8 mouse cellular contexts compared by ENCODE assay signal in genomic region chr5:143253881-143254486, GRCm38 (mm10). TPM values are rescaled to one million over a fixed set of nuclear protein-coding genes. Genes with fewer than 3 reads are reported as not detected.
DNase-seq lines count a peak whose midpoint lies in the region; ATAC-seq and TF ChIP-seq lines count a peak whose summit lies in the region.

No protein-coding gene starts in this region.

- no peaks in the 10 kb centered on the region for H3K9me3 ChIP-seq in forebrain, postnatal 0 days (ENCODE audit: low read length)
- H3K9me3 ChIP-seq in liver, postnatal 0 days (ENCODE audit: low read length): no peaks in the 10 kb centered on the region

- TF ChIP-seq EP300 in liver, postnatal 0 days (IDR thresholded peaks at IDR 0.05; ENCODE audit: low read depth): no peak

- WGBS in forebrain, postnatal 0 days: 11% methylated on average over 81 of the region's 81 CpGs
- WGBS in liver, postnatal 0 days (ENCODE audit: insufficient replicate concordance): 5% methylated on average over 65 of the region's 81 CpGs

- peak; percentile 42 for ATAC-seq in forebrain, postnatal 0 days
- ATAC-seq in liver, postnatal 0 days: peak; percentile 27; the same call in 1 of the 2 replicates

- no peak overlapping the region for H3K27ac ChIP-seq in forebrain, postnatal 0 days (ENCODE audit: low read depth, low read length)
- H3K27ac ChIP-seq in liver, postnatal 0 days (ENCODE audit: low read depth): no peak overlapping the region

- H3K27me3 ChIP-seq in forebrain, postnatal 0 days (ENCODE audit: insufficient read depth, low read length): no peaks in the 10 kb centered on the region; the same call in 1 of the 2 replicates
- peaks cover 61% of the 10 kb centered on the region for H3K27me3 ChIP-seq in liver, postnatal 0 days (ENCODE audit: insufficient read depth, low read length)

- DNase-seq in kidney, postnatal 10 days: peak; percentile 24
- no peak for DNase-seq in kidney, adult 8-10 months
- DNase-seq in cerebellum, adult 9-11 months: peak; percentile 75
- peak; percentile 74 for DNase-seq in forebrain, postnatal 0 days
- DNase-seq in liver, postnatal 0 days: no peak
- peak; percentile 49 for DNase-seq in testis, postnatal 10 days (ENCODE audit: low spot score)
- no peak for DNase-seq in layer of hippocampus, adult 11-12 months (ENCODE audit: low spot score)
- no peak for DNase-seq in adipocyte (ENCODE audit: low spot score)

- H3K4me2 ChIP-seq in forebrain, postnatal 0 days (ENCODE audit: low read depth): peak overlapping the region; percentile 48
- H3K4me2 ChIP-seq in liver, postnatal 0 days (ENCODE audit: low read depth, low read length): peak overlapping the region; percentile 58

- H3K4me1 ChIP-seq in forebrain, postnatal 0 days (ENCODE audit: insufficient read depth): no peaks in the 10 kb centered on the region
- H3K4me1 ChIP-seq in liver, postnatal 0 days (ENCODE audit: insufficient read depth): peaks cover 8% of the 10 kb centered on the region

- H3K9ac ChIP-seq in forebrain, postnatal 0 days: peak overlapping the region; percentile 22
- H3K9ac ChIP-seq in liver, postnatal 0 days (replicated peaks): no peak overlapping the region

- peak overlapping the region; percentile 28 for H3K4me3 ChIP-seq in forebrain, postnatal 0 days (ENCODE audit: low read depth, low read length)
- H3K4me3 ChIP-seq in liver, postnatal 0 days (ENCODE audit: low read depth, low read length): peak overlapping the region; percentile 32

- no peak for TF ChIP-seq CTCF in forebrain, postnatal 0 days (IDR thresholded peaks at IDR 0.05; ENCODE audit: low read depth)
- no peak for TF ChIP-seq CTCF in liver, postnatal 0 days (IDR thresholded peaks at IDR 0.05; ENCODE audit: low read depth)

- H3K36me3 ChIP-seq in forebrain, postnatal 0 days (ENCODE audit: insufficient read depth): peaks cover 53% of the 10 kb centered on the region
- 0 out of 2 replicates have a peak, but pooled peaks cover 2% of the 10 kb centered on the region for H3K36me3 ChIP-seq in liver, postnatal 0 days (replicated peaks; ENCODE audit: insufficient read depth, low read length)

RNA-seq across cellular contexts. Expression of gene Zfp316, which starts 15.8 kb away (rescaled TPM):
- 21.5 and 29.8 TPM in 2 replicates for total RNA-seq in forebrain, postnatal 0 days (2014; rRNA removed)
- 5.5 and 7.5 TPM in 2 replicates for polyA plus RNA-seq in forebrain, postnatal 0 days (2015; fragmentation: Nextera tagmentation; extraction: Ambion mirVana)
- 0.39 and 0.41 TPM in 2 replicates for polyA plus RNA-seq in liver, postnatal 0 days (2015; fragmentation: Nextera tagmentation; extraction: Ambion mirVana)

RNA-seq across cellular contexts. Expression of gene Zfp12, which starts 19.0 kb away (rescaled TPM):
- 35.2 and 37.1 TPM in 2 replicates for total RNA-seq in forebrain, postnatal 0 days (2014; rRNA removed)
- polyA plus RNA-seq in forebrain, postnatal 0 days (2015; fragmentation: Nextera tagmentation; extraction: Ambion mirVana): 11.9 and 14.0 TPM in 2 replicates
- polyA plus RNA-seq in liver, postnatal 0 days (2015; fragmentation: Nextera tagmentation; extraction: Ambion mirVana): 1.4 and 1.5 TPM in 2 replicates

RNA-seq across cellular contexts. Expression of gene Spdye4a, which starts 27.3 kb away (rescaled TPM):
- total RNA-seq in forebrain, postnatal 0 days (2014; rRNA removed): not detected in 2 replicates
- polyA plus RNA-seq in forebrain, postnatal 0 days (2015; fragmentation: Nextera tagmentation; extraction: Ambion mirVana): not detected in 2 replicates
- polyA plus RNA-seq in liver, postnatal 0 days (2015; fragmentation: Nextera tagmentation; extraction: Ambion mirVana): not detected in 2 replicates

RNA-seq across cellular contexts. Expression of gene Zfp853, which starts 39.4 kb away (rescaled TPM):
- 9.8 and 16.5 TPM in 2 replicates for total RNA-seq in forebrain, postnatal 0 days (2014; rRNA removed)
- polyA plus RNA-seq in forebrain, postnatal 0 days (2015; fragmentation: Nextera tagmentation; extraction: Ambion mirVana): 0.18 and 0.23 TPM in 2 replicates
- polyA plus RNA-seq in liver, postnatal 0 days (2015; fragmentation: Nextera tagmentation; extraction: Ambion mirVana): not detected in 2 replicates

Comparison
In these comparisons a context has a peak if more than half of its experiments do, and no peak if none do; other contexts are left out.
1. DNase-seq: peak in kidney, postnatal 10 days (single experiment), cerebellum, adult 9-11 months (single experiment), forebrain, postnatal 0 days (single experiment) and testis, postnatal 10 days (single experiment); none in kidney, adult 8-10 months (0 of 2), liver, postnatal 0 days (single experiment), layer of hippocampus, adult 11-12 months (single experiment) and adipocyte (single experiment).